Mouse (Mus musculus) forebrain, embryonic 14.5 days (tissue): ENCODE results near the gene Ccdc28b. TPM values are rescaled to one million over a fixed set of nuclear protein-coding genes. Genes with fewer than 3 reads are reported as not detected.

Experiments
- ATAC-seq: fragments of 200-750 bp; cut with Nextera tagmentation; 2 replicates; pipeline ENCODE4 v1.8.0; 2017; ENCODE audit warnings: mild to moderate bottlenecking, moderate library complexity
- DNase-seq: peaks from one replicate; pipeline ENCODE4 v3.0.0-alpha.2; 2015; ENCODE audit warnings: low spot score
- H3K27ac ChIP-seq: fragments of 300-500 bp; sonication (generic); 2 replicates; pipeline ENCODE4 v1.5.1; 2014; ENCODE audit warnings: low read depth, mild to moderate bottlenecking, control low read depth, low read length, moderate library complexity
- H3K27me3 ChIP-seq: fragments of 300-500 bp; sonication (generic); replicated peaks from 2 replicates; pipeline ENCODE4 v1.6.1; 2014; ENCODE audit warnings: low read length, control low read depth, mixed read lengths; ENCODE audit not compliant: control insufficient read depth, insufficient read depth
- H3K36me3 ChIP-seq: fragments of 300-500 bp; sonication (generic); 2 replicates; pipeline ENCODE4 v1.6.1; 2014; ENCODE audit warnings: low read length, control low read depth; ENCODE audit not compliant: control insufficient read depth, insufficient read depth
- H3K4me1 ChIP-seq: fragments of 300-500 bp; sonication (generic); 2 replicates; pipeline ENCODE4 v1.6.1; 2014; ENCODE audit warnings: antibody characterized with exemption, low read length, control low read depth; ENCODE audit not compliant: control insufficient read depth, insufficient read depth
- H3K4me2 ChIP-seq: fragments of 300-500 bp; sonication (generic); 2 replicates; pipeline ENCODE4 v1.6.1; 2014; ENCODE audit warnings: mild to moderate bottlenecking, control low read depth, low read length
- H3K4me3 ChIP-seq: fragments of 300-500 bp; sonication (generic); 2 replicates; pipeline ENCODE4 v1.5.1; 2014; ENCODE audit warnings: low read depth, low read length, control low read depth
- H3K9ac ChIP-seq: fragments of 300-500 bp; sonication (generic); 2 replicates; pipeline ENCODE4 v1.6.1; 2014; ENCODE audit warnings: mild to moderate bottlenecking, low read length, control low read depth, moderate library complexity
- H3K9me3 ChIP-seq: fragments of 300-500 bp; sonication (generic); replicated peaks from 2 replicates; pipeline ENCODE4 v1.6.1; 2016; ENCODE audit warnings: low read length, control low read depth, mixed read lengths; ENCODE audit not compliant: control insufficient read depth
- WGBS: fragments of 180-500 bp; shearing (Covaris S2); extraction: QIAGEN DNeasy Blood & Tissue Kit; methylation state at CpG from one replicate; pipeline ENCODE4 v1.1.7; 2014; 5-methylcytosine and 5-hydroxymethylcytosine counted together
- polyA plus RNA-seq: library from polyadenylated mRNA; unstranded; fragments of >200 nt; fragmentation: Nextera tagmentation; extraction: Ambion mirVana; gene quantifications from 2 replicates; pipeline ENCODE4 v1.2.1, GENCODE M21; 2014

Gene Ccdc28b
- polyA plus RNA-seq, 1 experiment from 2014 or later, result 112 TPM

GRCm38 (mm10) chr4:129582251-129582650 lies 41.5 kb downstream of the Ccdc28b start:
- DNase-seq, result no peak
- H3K27me3 ChIP-seq, result no peaks in the 10 kb centered on the region

GRCm38 (mm10) chr4:129580347-129580746 lies 43.4 kb downstream of the Ccdc28b start:
- H3K4me1 ChIP-seq, result no peaks in the 10 kb centered on the region
- no peaks in the 10 kb centered on the region for H3K27me3 ChIP-seq
- H3K36me3 ChIP-seq, result no peaks in the 10 kb centered on the region
- H3K9ac ChIP-seq, result no peak overlapping the region
- no peak overlapping the region for H3K4me2 ChIP-seq
- WGBS, result 70% methylated on average over 7 of the region's 7 CpGs
- no peak overlapping the region for H3K4me3 ChIP-seq
- DNase-seq (peak; percentile 43), ATAC-seq (no peak)
- no peak overlapping the region for H3K27ac ChIP-seq
- no peaks in the 10 kb centered on the region for H3K9me3 ChIP-seq

More at GRCm38 (mm10) chr4:129582251-129582650, 41.5 kb downstream of the Ccdc28b start:
- Histone ChIP-seq H3K4me3 (no peak overlapping the region), H3K4me1 (no peaks in the 10 kb centered on the region), H3K36me3 (no peaks in the 10 kb centered on the region), H3K9ac (no peak overlapping the region), H3K27ac (no peak overlapping the region), H3K9me3 (no peaks in the 10 kb centered on the region), H3K4me2 (no peak overlapping the region)
- no peak for ATAC-seq
- WGBS, result 88% methylated on average over 1 of the region's 1 CpGs

GRCm38 (mm10) chr4:129578466-129578865 lies 45.3 kb downstream of the Ccdc28b start, which contains the start of gene Fam167b:
Fam167b (minus strand) TSS chr4:129578549.
- Histone ChIP-seq H3K4me2 (peak within 1 kb of the TSS; percentile 20; the same call in 1 of the 2 replicates), H3K9me3 (no peaks in the 10 kb centered on the region), H3K9ac (no peak within 1 kb of the TSS), H3K27ac (no peak within 1 kb of the TSS), H3K4me3 (no peak within 1 kb of the TSS), H3K36me3 (no peaks in the 10 kb centered on the region), H3K27me3 (no peaks in the 10 kb centered on the region), H3K4me1 (no peaks in the 10 kb centered on the region)
- DNase-seq (no peak), ATAC-seq (no peak)
- WGBS, result 86% methylated on average over 5 of the region's 5 CpGs

- 86% methylated on average over 7 of the region's 7 CpGs for WGBS
- Histone ChIP-seq H3K4me2 (no peak overlapping the region), H3K36me3 (no peaks in the 10 kb centered on the region), H3K4me1 (no peaks in the 10 kb centered on the region), H3K9ac (no peak overlapping the region), H3K27me3 (no peaks in the 10 kb centered on the region), H3K9me3 (no peaks in the 10 kb centered on the region), H3K27ac (no peak overlapping the region), H3K4me3 (no peak overlapping the region)
- DNase-seq (no peak), ATAC-seq (no peak)
Measured at GRCm38 (mm10) chr4:129577688-129578087, 46.1 kb downstream of the Ccdc28b start.

GRCm38 (mm10) chr4:129576863-129577491 lies 46.8 kb downstream of the Ccdc28b start:
- Histone ChIP-seq H3K27ac (no peak overlapping the region), H3K27me3 (no peaks in the 10 kb centered on the region), H3K4me2 (peak overlapping the region; percentile 20; the same call in 1 of the 2 replicates), H3K9ac (peak overlapping the region; percentile 26), H3K4me1 (no peaks in the 10 kb centered on the region), H3K9me3 (no peaks in the 10 kb centered on the region), H3K4me3 (no peak overlapping the region), H3K36me3 (no peaks in the 10 kb centered on the region)
- ATAC-seq (0 out of 2 replicates have a peak, but pooled peaks have one; percentile 55), DNase-seq (peak; percentile 68)
- WGBS, result 30% methylated on average over 21 of the region's 21 CpGs

GRCm38 (mm10) chr4:129575171-129575844 lies 48.4 kb downstream of the Ccdc28b start:
- no peak for DNase-seq
- Histone ChIP-seq H3K4me1 (no peaks in the 10 kb centered on the region), H3K4me3 (no peak overlapping the region), H3K9ac (no peak overlapping the region), H3K27me3 (no peaks in the 10 kb centered on the region), H3K4me2 (no peak overlapping the region), H3K27ac (no peak overlapping the region), H3K9me3 (no peaks in the 10 kb centered on the region), H3K36me3 (no peaks in the 10 kb centered on the region)
- no peak for ATAC-seq
- WGBS, result 72% methylated on average over 7 of the region's 8 CpGs

GRCm38 (mm10) chr4:129573430-129573829 lies 50.3 kb downstream of the Ccdc28b start, which contains the start of gene Lck:
Lck (minus strand) TSS chr4:129573641.
- Histone ChIP-seq H3K36me3 (no peaks in the 10 kb centered on the region), H3K4me3 (no peak within 1 kb of the TSS), H3K4me2 (no peak within 1 kb of the TSS), H3K9ac (no peak within 1 kb of the TSS), H3K27me3 (no peaks in the 10 kb centered on the region), H3K4me1 (no peaks in the 10 kb centered on the region), H3K27ac (no peak within 1 kb of the TSS), H3K9me3 (no peaks in the 10 kb centered on the region)
- DNase-seq, result no peak
- no peak for ATAC-seq
- WGBS, result 89% methylated on average over 8 of the region's 8 CpGs

- Histone ChIP-seq H3K27me3 (no peaks in the 10 kb centered on the region), H3K36me3 (no peaks in the 10 kb centered on the region), H3K9ac (no peak overlapping the region), H3K9me3 (no peaks in the 10 kb centered on the region), H3K27ac (no peak overlapping the region), H3K4me3 (no peak overlapping the region), H3K4me2 (no peak overlapping the region), H3K4me1 (no peaks in the 10 kb centered on the region)
- ATAC-seq (no peak), DNase-seq (no peak)
- 96% methylated on average over 4 of the region's 4 CpGs for WGBS
Measured at GRCm38 (mm10) chr4:129573093-129573370, 50.7 kb downstream of the Ccdc28b start.
